Mouse (Mus musculus): ENCODE data around the gene Man1a2. TPM values are rescaled to one million over a fixed set of nuclear protein-coding genes. Genes with fewer than 3 reads are reported as not detected.

Man1a2 gene
- polyA plus RNA-seq, 1 experiment, result 7.1 TPM

GRCm38 (mm10) chr3:100725960-100726674 is 40.8 kb upstream of the Man1a2 start:
- no peak overlapping the region for H3ac ChIP-seq (ENCODE audit: control insufficient read depth, insufficient read length, low read depth)
- TF ChIP-seq FOSL1 (IDR thresholded peaks at IDR 0.05; ENCODE audit: insufficient read depth, low read length, poor library complexity, severe bottlenecking), result no peak
- no peak for TF ChIP-seq MAX (IDR thresholded peaks at IDR 0.05)
- no peak for TF ChIP-seq MYOG (IDR thresholded peaks at IDR 0.05; ENCODE audit: control insufficient read depth, extremely low read depth, insufficient read length)
- TF ChIP-seq USF1 (IDR thresholded peaks at IDR 0.05; ENCODE audit: low read depth), result no peak
- no peak for TF ChIP-seq CEBPB (IDR thresholded peaks at IDR 0.05; ENCODE audit: low read depth)
- TF ChIP-seq CTCF (IDR thresholded peaks at IDR 0.05; ENCODE audit: control insufficient read depth, insufficient read depth, insufficient read length), result no peak
- no peak for TF ChIP-seq MYOD1 (IDR thresholded peaks at IDR 0.05; ENCODE audit: control insufficient read depth, insufficient read length, low read depth)

DNA sequence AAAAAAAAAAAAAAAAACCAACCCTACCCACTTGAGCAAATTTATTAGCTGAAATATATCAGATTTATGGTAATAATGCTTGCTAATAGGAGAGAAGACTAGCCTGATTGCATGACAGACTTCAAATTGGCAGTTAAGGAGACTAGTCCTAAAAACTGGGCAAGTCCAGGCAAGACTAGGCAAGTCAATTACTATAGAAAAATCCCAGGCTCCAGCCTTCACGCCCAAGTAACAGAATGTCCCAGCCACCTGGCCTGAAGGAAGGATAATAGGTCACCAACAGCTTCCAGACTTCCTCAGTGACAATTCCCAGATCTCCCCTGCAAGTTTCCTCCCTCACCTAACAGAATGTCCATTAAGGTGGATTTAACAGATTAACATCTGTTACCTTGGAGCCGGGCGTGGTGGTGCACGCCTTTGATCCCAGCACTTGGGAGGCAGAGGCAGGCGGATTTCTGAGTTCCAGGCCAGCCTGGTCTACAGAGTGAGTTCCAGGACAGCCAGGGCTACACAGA is 35.5 kb upstream of the Man1a2 start:
- Histone ChIP-seq H3K79me3 (ENCODE audit: low read depth) (no peaks in the 10 kb centered on the region), H3ac (ENCODE audit: control insufficient read depth, insufficient read length, low read depth) (no peak overlapping the region), H3K79me2 (ENCODE audit: control insufficient read depth, insufficient read depth) (no peaks in the 10 kb centered on the region), H3K36me3 (ENCODE audit: control insufficient read depth, insufficient read depth) (no peaks in the 10 kb centered on the region), H3K4me3 (ENCODE audit: insufficient read depth, poor library complexity, severe bottlenecking) (no peak overlapping the region), H3K27me3 (ENCODE audit: control insufficient read depth, insufficient read depth, insufficient read length) (no peaks in the 10 kb centered on the region)
- TF ChIP-seq MYOD1 (IDR thresholded peaks at IDR 0.05; ENCODE audit: control insufficient read depth, insufficient read length, low read depth), result no peak
- no peak for TF ChIP-seq FOSL1 (IDR thresholded peaks at IDR 0.05; ENCODE audit: insufficient read depth, low read length, poor library complexity, severe bottlenecking)
- no peak for TF ChIP-seq USF1 (IDR thresholded peaks at IDR 0.05; ENCODE audit: low read depth)
- no peak for TF ChIP-seq MAX (IDR thresholded peaks at IDR 0.05)
- no peak for TF ChIP-seq CEBPB (IDR thresholded peaks at IDR 0.05; ENCODE audit: low read depth)
- TF ChIP-seq MYOG (IDR thresholded peaks at IDR 0.05; ENCODE audit: control insufficient read depth, extremely low read depth, insufficient read length), result no peak
- no peak for TF ChIP-seq CTCF (IDR thresholded peaks at IDR 0.05; ENCODE audit: control insufficient read depth, insufficient read depth, insufficient read length)

More at GRCm38 (mm10) chr3:100725960-100726674, 40.8 kb upstream of the Man1a2 start:
- Histone ChIP-seq H3K27me3 (ENCODE audit: control insufficient read depth, insufficient read depth, insufficient read length) (peaks cover 4% of the 10 kb centered on the region), H3K36me3 (ENCODE audit: control insufficient read depth, insufficient read depth) (no peaks in the 10 kb centered on the region), H3K4me3 (ENCODE audit: insufficient read depth, poor library complexity, severe bottlenecking) (no peak overlapping the region), H3K79me3 (ENCODE audit: low read depth) (no peaks in the 10 kb centered on the region), H3K79me2 (ENCODE audit: control insufficient read depth, insufficient read depth) (no peaks in the 10 kb centered on the region)

- peaks cover 4% of the 10 kb centered on the region for H3K27me3 ChIP-seq (ENCODE audit: control insufficient read depth, insufficient read depth, insufficient read length)
- H3K79me2 ChIP-seq (ENCODE audit: control insufficient read depth, insufficient read depth), result no peaks in the 10 kb centered on the region
- H3ac ChIP-seq (ENCODE audit: control insufficient read depth, insufficient read length, low read depth), result no peak overlapping the region
- TF ChIP-seq CTCF (IDR thresholded peaks at IDR 0.05; ENCODE audit: control insufficient read depth, insufficient read depth, insufficient read length) (no peak), MYOD1 (IDR thresholded peaks at IDR 0.05; ENCODE audit: control insufficient read depth, insufficient read length, low read depth) (no peak), CEBPB (IDR thresholded peaks at IDR 0.05; ENCODE audit: low read depth) (no peak), MAX (IDR thresholded peaks at IDR 0.05) (no peak), FOSL1 (IDR thresholded peaks at IDR 0.05; ENCODE audit: insufficient read depth, low read length, poor library complexity, severe bottlenecking) (no peak), MYOG (IDR thresholded peaks at IDR 0.05; ENCODE audit: control insufficient read depth, extremely low read depth, insufficient read length) (no peak), USF1 (IDR thresholded peaks at IDR 0.05; ENCODE audit: low read depth) (no peak)
- no peaks in the 10 kb centered on the region for H3K36me3 ChIP-seq (ENCODE audit: control insufficient read depth, insufficient read depth)
- H3K4me3 ChIP-seq (ENCODE audit: insufficient read depth, poor library complexity, severe bottlenecking), result no peak overlapping the region
- no peaks in the 10 kb centered on the region for H3K79me3 ChIP-seq (ENCODE audit: low read depth)
Measured at GRCm38 (mm10) chr3:100716241-100716640, 30.9 kb upstream of the Man1a2 start.

- TF ChIP-seq CEBPB (IDR thresholded peaks at IDR 0.05; ENCODE audit: low read depth) (no peak), MYOD1 (IDR thresholded peaks at IDR 0.05; ENCODE audit: control insufficient read depth, insufficient read length, low read depth) (no peak), FOSL1 (IDR thresholded peaks at IDR 0.05; ENCODE audit: insufficient read depth, low read length, poor library complexity, severe bottlenecking) (no peak), MYOG (IDR thresholded peaks at IDR 0.05; ENCODE audit: control insufficient read depth, extremely low read depth, insufficient read length) (no peak), USF1 (IDR thresholded peaks at IDR 0.05; ENCODE audit: low read depth) (no peak), MAX (IDR thresholded peaks at IDR 0.05) (no peak), CTCF (IDR thresholded peaks at IDR 0.05; ENCODE audit: control insufficient read depth, insufficient read depth, insufficient read length) (no peak)
- no peaks in the 10 kb centered on the region for H3K79me2 ChIP-seq (ENCODE audit: control insufficient read depth, insufficient read depth)
- H3K79me3 ChIP-seq (ENCODE audit: low read depth), result no peaks in the 10 kb centered on the region
- H3ac ChIP-seq (ENCODE audit: control insufficient read depth, insufficient read length, low read depth), result no peak overlapping the region
- no peaks in the 10 kb centered on the region for H3K36me3 ChIP-seq (ENCODE audit: control insufficient read depth, insufficient read depth)
- H3K4me3 ChIP-seq (ENCODE audit: insufficient read depth, poor library complexity, severe bottlenecking), result no peak overlapping the region
- peaks cover 5% of the 10 kb centered on the region for H3K27me3 ChIP-seq (ENCODE audit: control insufficient read depth, insufficient read depth, insufficient read length)
Measured at GRCm38 (mm10) chr3:100715367-100715766, 30.1 kb upstream of the Man1a2 start.

DNA sequence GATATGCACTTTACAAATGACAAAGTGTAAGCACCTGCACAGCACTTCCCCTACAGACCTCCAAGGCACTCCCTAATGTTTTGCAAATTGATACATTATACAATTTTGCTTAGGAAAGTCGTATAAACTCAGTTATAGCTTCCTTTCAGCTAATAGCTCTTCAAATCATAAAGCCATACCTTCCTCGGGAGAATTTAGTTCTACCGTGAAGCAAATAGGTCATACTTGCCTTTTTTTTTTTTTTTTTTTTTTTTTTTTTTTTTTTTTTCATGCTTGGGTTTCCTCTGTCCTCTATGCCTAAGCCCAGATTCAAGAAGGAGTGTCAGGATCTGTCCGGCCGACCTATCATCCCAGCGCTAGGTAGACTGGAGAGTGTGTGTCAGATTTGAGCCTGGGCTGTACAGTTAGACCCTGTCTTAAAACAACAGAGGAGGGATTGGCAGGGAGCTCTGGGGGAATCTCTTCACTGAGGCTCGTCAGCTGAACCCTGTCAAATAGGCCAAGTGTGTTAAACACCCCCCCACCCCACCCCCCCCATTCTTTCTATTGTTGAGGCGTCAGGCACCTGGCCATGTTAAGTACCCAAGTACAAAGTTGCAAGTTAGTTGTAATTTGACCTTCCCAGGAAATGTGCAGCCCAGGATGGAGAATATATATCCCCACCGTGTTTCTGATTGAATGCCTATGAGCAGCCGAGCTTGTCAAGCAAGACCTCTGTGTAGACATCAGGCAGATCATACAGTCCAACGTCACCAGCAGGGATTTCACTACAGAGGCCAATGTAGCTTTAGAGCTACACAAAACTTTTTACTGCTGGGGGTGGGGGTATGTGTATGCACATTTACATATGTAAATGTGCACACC is 28.1 kb upstream of the Man1a2 start:
- Histone ChIP-seq H3K36me3 (ENCODE audit: control insufficient read depth, insufficient read depth) (no peaks in the 10 kb centered on the region), H3K27me3 (ENCODE audit: control insufficient read depth, insufficient read depth, insufficient read length) (peaks cover 5% of the 10 kb centered on the region), H3ac (ENCODE audit: control insufficient read depth, insufficient read length, low read depth) (no peak overlapping the region), H3K79me2 (ENCODE audit: control insufficient read depth, insufficient read depth) (no peaks in the 10 kb centered on the region), H3K79me3 (ENCODE audit: low read depth) (no peaks in the 10 kb centered on the region), H3K4me3 (ENCODE audit: insufficient read depth, poor library complexity, severe bottlenecking) (no peak overlapping the region)
- TF ChIP-seq MYOG (IDR thresholded peaks at IDR 0.05; ENCODE audit: control insufficient read depth, extremely low read depth, insufficient read length) (no peak), USF1 (IDR thresholded peaks at IDR 0.05; ENCODE audit: low read depth) (no peak), MYOD1 (IDR thresholded peaks at IDR 0.05; ENCODE audit: control insufficient read depth, insufficient read length, low read depth) (no peak), FOSL1 (IDR thresholded peaks at IDR 0.05; ENCODE audit: insufficient read depth, low read length, poor library complexity, severe bottlenecking) (no peak), CTCF (IDR thresholded peaks at IDR 0.05; ENCODE audit: control insufficient read depth, insufficient read depth, insufficient read length) (no peak), CEBPB (IDR thresholded peaks at IDR 0.05; ENCODE audit: low read depth) (no peak), MAX (IDR thresholded peaks at IDR 0.05) (no peak)
